Mouse (Mus musculus) limb, embryonic 13.5 days (tissue): Measurements from ENCODE around the gene Olfr986. TPM values are rescaled to one million over a fixed set of nuclear protein-coding genes. Genes with fewer than 3 reads are reported as not detected.

Source experiments
- polyA plus RNA-seq: library from polyadenylated mRNA; unstranded; fragments of >200 nt; fragmentation: Nextera tagmentation; extraction: Ambion mirVana; gene quantifications from 2 replicates; pipeline ENCODE4 v1.2.1, GENCODE M21; 2015

Olfr986 gene
- polyA plus RNA-seq, 1 experiment from 2014 or later, result 0.05 TPM

Other genes starting within 250 kb of the Olfr986 start
- not detected in 2 replicates for gene Olfr974, start 243.4 kb upstream of the Olfr986 start, polyA plus RNA-seq
- gene Olfr975, start 228.9 kb upstream of the Olfr986 start, polyA plus RNA-seq, result not detected in 2 replicates
- gene Olfr976, start 219.8 kb upstream of the Olfr986 start, polyA plus RNA-seq, result not detected in 2 replicates
- not detected in 2 replicates for gene Olfr978, start 188.8 kb upstream of the Olfr986 start, polyA plus RNA-seq
- gene Olfr979, start 177.5 kb upstream of the Olfr986 start, polyA plus RNA-seq, result not detected in 2 replicates
- gene Olfr980, start 171.3 kb upstream of the Olfr986 start, polyA plus RNA-seq, result not detected in 2 replicates
- gene Olfr981, start 159.5 kb upstream of the Olfr986 start, polyA plus RNA-seq, result not detected in 2 replicates
- not detected in 2 replicates for gene Olfr982, start 107.1 kb upstream of the Olfr986 start, polyA plus RNA-seq
- not detected in 2 replicates for gene Olfr983, start 87.3 kb upstream of the Olfr986 start, polyA plus RNA-seq
- gene Olfr984, start 66.7 kb upstream of the Olfr986 start, polyA plus RNA-seq, result not detected in 2 replicates
- not detected in 2 replicates for gene Olfr985, start 50.7 kb upstream of the Olfr986 start, polyA plus RNA-seq
- not detected in 2 replicates for gene Tmem225, start 32.8 kb upstream of the Olfr986 start, polyA plus RNA-seq
- gene Zfp202, start 11.4 kb downstream of the Olfr986 start, polyA plus RNA-seq, result 6.8 and 7.7 TPM in 2 replicates
- gene Scn3b, start 88.3 kb downstream of the Olfr986 start, polyA plus RNA-seq, result 3.5 and 5.0 TPM in 2 replicates